Mouse (Mus musculus) intestine, embryonic 16.5 days (tissue): ENCODE data around the gene Ttll9. TPM values are rescaled to one million over a fixed set of nuclear protein-coding genes. Genes with fewer than 3 reads are reported as not detected.

Experiments used
- ATAC-seq: fragments of 200-750 bp; cut with Nextera tagmentation; 2 replicates; pipeline ENCODE4 v1.8.0; 2017; ENCODE audit warnings: moderate TSS enrichment, moderate library complexity
- H3K27ac ChIP-seq: fragments of 300-500 bp; sonication (generic); 2 replicates; pipeline ENCODE4 v1.5.1; 2014; ENCODE audit warnings: mild to moderate bottlenecking, low read length
- H3K27me3 ChIP-seq: fragments of 300-500 bp; sonication (generic); replicated peaks from 2 replicates; pipeline ENCODE4 v1.6.1; 2014; ENCODE audit warnings: low read length, control low read depth, mixed read lengths; ENCODE audit not compliant: control insufficient read depth, insufficient read depth
- H3K36me3 ChIP-seq: fragments of 300-500 bp; sonication (generic); 2 replicates; pipeline ENCODE4 v1.6.1; 2014; ENCODE audit warnings: low read length, control low read depth; ENCODE audit not compliant: control insufficient read depth, insufficient read depth
- H3K4me1 ChIP-seq: fragments of 300-500 bp; sonication (generic); 2 replicates; pipeline ENCODE4 v1.6.1; 2014; ENCODE audit warnings: low read length, control low read depth, mixed read lengths; ENCODE audit not compliant: control insufficient read depth, insufficient read depth
- H3K4me2 ChIP-seq: fragments of 300-500 bp; sonication (generic); 2 replicates; pipeline ENCODE4 v1.6.1; 2014; ENCODE audit warnings: low read depth, low read length, control low read depth
- H3K4me3 ChIP-seq: fragments of 300-500 bp; sonication (generic); 2 replicates; pipeline ENCODE4 v1.5.1; 2014; ENCODE audit warnings: mild to moderate bottlenecking, low read length
- H3K9ac ChIP-seq: fragments of 300-500 bp; sonication (generic); 2 replicates; pipeline ENCODE4 v1.6.1; 2014; ENCODE audit warnings: low read depth, low read length
- H3K9me3 ChIP-seq: fragments of 300-500 bp; sonication (generic); 2 replicates; pipeline ENCODE4 v1.6.1; 2016; ENCODE audit warnings: low read length, control low read depth; ENCODE audit not compliant: control insufficient read depth
- WGBS: fragments of 180-500 bp; shearing (Covaris S2); extraction: QIAGEN DNeasy Blood & Tissue Kit; methylation state at CpG from one replicate; pipeline ENCODE4 v1.1.7; 2014; 5-methylcytosine and 5-hydroxymethylcytosine counted together
- polyA plus RNA-seq: library from polyadenylated mRNA; unstranded; fragments of >200 nt; fragmentation: Nextera tagmentation; extraction: Ambion mirVana; gene quantifications from 2 replicates; pipeline ENCODE4 v1.2.1, GENCODE M21; 2015

Ttll9 gene
- polyA plus RNA-seq, 1 experiment from 2014 or later, result 0.16 TPM

GRCm38 (mm10) chr2:153019355-153019754 is 57.1 kb downstream of the Ttll9 start:
- no peak for ATAC-seq
- Histone ChIP-seq H3K4me2 (no peak overlapping the region), H3K36me3 (no peaks in the 10 kb centered on the region), H3K27me3 (no peaks in the 10 kb centered on the region), H3K4me1 (peaks cover 2% of the 10 kb centered on the region), H3K4me3 (no peak overlapping the region), H3K9me3 (no peaks in the 10 kb centered on the region), H3K27ac (no peak overlapping the region), H3K9ac (no peak overlapping the region)
- WGBS, result 79% methylated on average over 3 of the region's 3 CpGs

DNA sequence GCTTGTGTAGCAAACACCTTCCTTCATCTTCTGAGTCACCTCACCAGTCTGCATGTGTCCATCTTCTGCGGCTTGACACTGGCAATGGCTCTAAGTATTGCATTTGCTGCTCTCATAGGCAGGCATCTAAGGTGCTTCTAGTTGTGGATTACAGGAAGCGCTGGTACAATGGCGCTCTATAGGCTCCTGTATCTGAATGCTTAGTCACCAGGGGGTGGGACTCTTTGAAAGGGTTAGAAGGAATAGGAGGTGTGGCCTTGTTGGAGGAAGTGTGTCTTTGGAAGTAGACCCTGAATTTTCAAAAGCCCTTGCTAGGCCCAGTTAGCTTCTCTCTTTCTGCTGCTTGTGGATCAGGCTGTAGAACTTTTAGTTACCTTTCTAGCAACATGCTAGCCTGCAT is 58.9 kb downstream of the Ttll9 start:
- H3K9ac ChIP-seq, result no peak overlapping the region
- H3K27me3 ChIP-seq, result no peaks in the 10 kb centered on the region
- H3K36me3 ChIP-seq, result no peaks in the 10 kb centered on the region
- no peak overlapping the region for H3K4me3 ChIP-seq
- H3K4me2 ChIP-seq, result no peak overlapping the region
- H3K4me1 ChIP-seq, result no peaks in the 10 kb centered on the region
- H3K9me3 ChIP-seq, result no peaks in the 10 kb centered on the region
- 72% methylated on average over 3 of the region's 3 CpGs for WGBS
- no peak for ATAC-seq
- no peak overlapping the region for H3K27ac ChIP-seq

DNA sequence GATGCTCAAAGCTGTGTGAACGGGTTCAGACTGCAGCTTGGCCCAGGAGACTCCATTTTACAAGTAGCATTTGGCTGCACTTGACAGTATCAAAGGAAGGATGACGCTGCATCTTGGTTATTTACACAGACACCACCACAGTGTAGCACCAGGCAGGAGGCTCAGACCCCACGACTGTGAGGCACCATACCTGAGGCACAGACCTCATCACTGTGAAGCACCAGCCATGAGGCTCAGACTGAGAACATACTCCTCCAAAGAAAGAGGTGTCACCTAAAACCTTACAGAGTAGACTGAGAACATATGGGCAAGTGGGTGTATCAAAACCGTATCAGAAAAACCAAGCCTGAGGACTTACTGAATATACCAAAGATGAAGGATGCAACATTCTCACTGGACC is 60.6 kb downstream of the Ttll9 start:
- 58% methylated on average over 4 of the region's 4 CpGs for WGBS
- ATAC-seq, result no peak
- no peak overlapping the region for H3K27ac ChIP-seq
- H3K9ac ChIP-seq, result no peak overlapping the region
- H3K9me3 ChIP-seq, result no peaks in the 10 kb centered on the region
- no peak overlapping the region for H3K4me3 ChIP-seq
- H3K4me2 ChIP-seq, result no peak overlapping the region
- no peaks in the 10 kb centered on the region for H3K27me3 ChIP-seq
- H3K36me3 ChIP-seq, result no peaks in the 10 kb centered on the region
- no peaks in the 10 kb centered on the region for H3K4me1 ChIP-seq

GRCm38 (mm10) chr2:153026052-153026451 is 63.8 kb downstream of the Ttll9 start:
- Histone ChIP-seq H3K4me2 (no peak overlapping the region), H3K36me3 (no peaks in the 10 kb centered on the region), H3K27me3 (peaks cover 11% of the 10 kb centered on the region), H3K4me1 (no peaks in the 10 kb centered on the region), H3K27ac (no peak overlapping the region), H3K4me3 (no peak overlapping the region), H3K9ac (no peak overlapping the region), H3K9me3 (no peaks in the 10 kb centered on the region)
- 76% methylated on average over 7 of the region's 7 CpGs for WGBS
- no peak for ATAC-seq

DNA sequence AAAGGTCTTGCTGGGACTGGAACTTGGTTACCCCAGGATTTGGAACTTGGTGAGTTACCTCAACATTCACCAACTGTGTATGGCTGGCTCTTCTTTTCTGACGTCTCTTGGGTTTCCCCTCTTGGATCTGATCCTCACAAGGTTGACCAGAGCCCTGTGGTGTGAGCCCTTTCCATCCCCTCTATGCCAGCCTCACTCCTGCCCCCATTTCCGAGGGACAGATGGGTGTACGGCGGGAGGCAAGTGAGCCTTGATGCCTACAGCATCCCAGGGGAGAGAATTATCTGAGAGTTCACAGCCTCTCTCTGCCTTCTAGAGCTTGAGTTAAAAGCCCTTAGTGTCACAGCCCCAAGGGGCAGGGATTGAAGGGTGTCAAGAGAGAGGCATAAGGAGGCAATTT is 65.2 kb downstream of the Ttll9 start:
- Histone ChIP-seq H3K36me3 (no peaks in the 10 kb centered on the region), H3K4me3 (no peak overlapping the region), H3K9ac (no peak overlapping the region), H3K4me1 (0 out of 2 replicates have a peak, but pooled peaks cover 4% of the 10 kb centered on the region), H3K4me2 (no peak overlapping the region), H3K9me3 (no peaks in the 10 kb centered on the region), H3K27ac (no peak overlapping the region), H3K27me3 (peaks cover 24% of the 10 kb centered on the region)
- no peak for ATAC-seq
- WGBS, result 57% methylated on average over 4 of the region's 4 CpGs

GRCm38 (mm10) chr2:153030422-153030821 is 68.1 kb downstream of the Ttll9 start:
- Histone ChIP-seq H3K27ac (no peak overlapping the region), H3K9me3 (no peaks in the 10 kb centered on the region), H3K4me1 (0 out of 2 replicates have a peak, but pooled peaks cover 4% of the 10 kb centered on the region), H3K9ac (no peak overlapping the region), H3K36me3 (no peaks in the 10 kb centered on the region), H3K27me3 (peaks cover 36% of the 10 kb centered on the region), H3K4me2 (no peak overlapping the region), H3K4me3 (no peak overlapping the region)
- ATAC-seq, result no peak
- 19% methylated on average over 4 of the region's 4 CpGs for WGBS

DNA sequence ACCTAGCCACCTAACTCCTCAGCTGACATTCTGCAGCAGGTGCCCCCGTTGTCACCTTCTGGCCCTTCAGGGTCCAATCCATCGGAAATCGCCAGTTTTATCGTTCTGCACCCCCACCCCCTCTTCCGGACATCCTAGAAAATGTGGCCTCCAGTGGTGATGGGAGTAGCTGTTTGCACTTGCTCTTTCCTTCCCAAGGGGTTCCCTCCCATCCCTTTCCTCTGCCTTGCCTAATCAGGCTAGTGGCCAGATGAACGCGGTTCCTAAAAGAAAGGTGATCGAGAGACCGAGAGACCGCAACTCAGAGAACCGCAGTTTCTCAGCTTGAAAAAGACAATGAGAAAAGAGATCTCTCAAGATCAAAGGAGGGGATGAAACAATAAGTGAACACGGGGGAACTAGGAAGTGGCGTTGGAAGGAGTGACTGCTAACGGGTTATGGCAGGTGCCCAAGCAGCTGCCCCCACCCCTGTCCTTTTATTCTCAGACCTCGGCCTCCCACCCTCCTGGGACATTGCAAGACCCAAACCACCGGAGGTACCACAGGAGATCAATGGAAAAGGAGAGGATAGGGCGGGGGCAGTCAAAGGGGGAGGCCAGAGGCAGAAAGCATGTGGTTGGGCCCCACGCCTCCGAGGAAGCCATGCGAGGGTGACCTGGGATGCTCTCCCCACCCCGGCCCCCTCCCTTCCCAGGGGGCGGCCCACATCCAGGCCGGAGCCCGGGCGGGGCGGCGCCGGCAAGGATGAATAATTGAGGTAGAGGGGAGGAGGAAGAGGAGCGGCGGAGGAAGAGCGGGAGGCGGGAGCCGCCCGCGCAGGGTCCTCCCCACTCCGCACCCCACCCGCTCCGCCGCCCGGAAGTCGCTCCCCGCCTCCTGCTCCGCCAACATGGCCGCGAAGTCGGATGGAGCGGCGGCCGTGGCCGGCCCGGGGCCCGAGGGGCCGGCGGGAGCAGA is 69.1 kb downstream of the Ttll9 start, which contains the start of gene Xkr7:
Gene Xkr7 (plus strand): TSS at position 727 of the 957 bp plus-strand sequence.
- Histone ChIP-seq H3K4me1 (0 out of 2 replicates have a peak, but pooled peaks cover 4% of the 10 kb centered on the region), H3K9me3 (no peaks in the 10 kb centered on the region), H3K4me2 (peak within 1 kb of the TSS; percentile 79), H3K27ac (no peak within 1 kb of the TSS), H3K4me3 (peak within 1 kb of the TSS; percentile 46), H3K36me3 (no peaks in the 10 kb centered on the region), H3K27me3 (peaks cover 36% of the 10 kb centered on the region), H3K9ac (no peak within 1 kb of the TSS)
- WGBS, result 2% methylated on average over 43 of the region's 54 CpGs
- peak; percentile 56 for ATAC-seq

DNA sequence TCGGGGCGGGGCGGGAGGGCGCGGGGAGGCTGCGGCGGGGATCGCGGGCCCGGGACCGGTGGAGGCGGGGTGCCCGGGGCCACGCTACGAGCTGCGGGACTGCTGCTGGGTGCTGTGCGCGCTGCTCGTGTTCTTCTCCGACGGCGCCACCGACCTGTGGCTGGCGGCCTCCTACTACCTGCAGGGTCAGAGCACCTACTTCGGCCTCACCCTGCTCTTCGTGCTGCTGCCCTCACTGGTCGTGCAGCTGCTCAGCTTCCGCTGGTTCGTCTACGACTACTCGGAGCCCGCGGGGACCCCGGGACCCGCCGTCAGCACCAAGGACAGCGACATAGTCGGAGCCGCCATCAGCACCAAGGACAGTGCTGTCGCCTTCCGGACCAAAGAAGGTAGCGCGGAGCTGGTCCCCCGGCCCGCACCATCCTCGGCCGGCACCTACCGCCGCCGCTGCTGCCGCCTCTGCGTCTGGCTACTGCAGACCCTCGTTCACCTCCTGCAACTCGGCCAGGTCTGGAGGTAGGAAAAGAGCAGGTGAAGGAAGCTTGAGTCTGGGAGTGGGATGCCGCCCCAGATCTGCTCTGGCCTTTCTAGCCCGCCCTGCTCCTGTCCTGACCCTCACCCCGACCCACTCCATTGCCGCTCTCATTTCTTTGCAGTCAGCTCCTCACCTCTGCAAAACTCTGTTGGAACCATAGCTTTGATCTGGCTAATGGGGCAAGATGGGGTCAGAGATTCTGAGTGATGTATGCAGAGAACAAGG is 70.0 kb downstream of the Ttll9 start:
- Histone ChIP-seq H3K4me2 (peak overlapping the region; percentile 79), H3K9me3 (no peaks in the 10 kb centered on the region), H3K36me3 (no peaks in the 10 kb centered on the region), H3K9ac (no peak overlapping the region), H3K27ac (no peak overlapping the region), H3K4me3 (peak overlapping the region; percentile 46), H3K4me1 (0 out of 2 replicates have a peak, but pooled peaks cover 4% of the 10 kb centered on the region), H3K27me3 (peaks cover 36% of the 10 kb centered on the region)
- WGBS, result 2% methylated on average over 57 of the region's 58 CpGs
- ATAC-seq, result peak; percentile 71

GRCm38 (mm10) chr2:153032973-153033372 is 70.7 kb downstream of the Ttll9 start:
- ATAC-seq, result no peak
- 19% methylated on average over 4 of the region's 4 CpGs for WGBS
- no peak overlapping the region for H3K9ac ChIP-seq
- no peaks in the 10 kb centered on the region for H3K9me3 ChIP-seq
- no peaks in the 10 kb centered on the region for H3K36me3 ChIP-seq
- H3K27ac ChIP-seq, result no peak overlapping the region
- H3K4me1 ChIP-seq, result 0 out of 2 replicates have a peak, but pooled peaks cover 4% of the 10 kb centered on the region
- H3K27me3 ChIP-seq, result peaks cover 36% of the 10 kb centered on the region
- no peak overlapping the region for H3K4me3 ChIP-seq
- no peak overlapping the region for H3K4me2 ChIP-seq
